Mouse (Mus musculus) brain, embryonic 14.5 days (tissue): Measurements from ENCODE around the gene Optn. TPM values are rescaled to one million over a fixed set of nuclear protein-coding genes. Genes with fewer than 3 reads are reported as not detected.

Source experiments
- DNase-seq: peaks from one replicate; pipeline ENCODE4 v3.0.0-alpha.2; 2011; ENCODE audit warnings: low read depth
- CTCF ChIP-seq: fragments of 200-500 bp; IDR thresholded peaks from 2 replicates; pipeline ENCODE4 v1.5.1; 2012; ENCODE audit warnings: inconsistent platforms, mild to moderate bottlenecking, moderate library complexity, borderline replicate concordance; ENCODE audit not compliant: insufficient read depth, insufficient read length; ENCODE audit errors: extremely low read depth
- POLR2A ChIP-seq: fragments of 200-500 bp; IDR thresholded peaks from 2 replicates; pipeline ENCODE4 v1.6.1; 2012; ENCODE audit warnings: mild to moderate bottlenecking, inconsistent platforms, borderline replicate concordance; ENCODE audit not compliant: poor library complexity, insufficient read depth, insufficient read length, severe bottlenecking; ENCODE audit errors: extremely low read depth
- polyA plus RNA-seq: library from polyadenylated mRNA; depleted of rRNA; stranded (reverse); fragments of >200 nt; gene quantifications from 2 replicates; pipeline ENCODE4 v1.2.3, GENCODE M21; 2012

Optn gene
- polyA plus RNA-seq, 1 experiment: 5.7 TPM

DNA sequence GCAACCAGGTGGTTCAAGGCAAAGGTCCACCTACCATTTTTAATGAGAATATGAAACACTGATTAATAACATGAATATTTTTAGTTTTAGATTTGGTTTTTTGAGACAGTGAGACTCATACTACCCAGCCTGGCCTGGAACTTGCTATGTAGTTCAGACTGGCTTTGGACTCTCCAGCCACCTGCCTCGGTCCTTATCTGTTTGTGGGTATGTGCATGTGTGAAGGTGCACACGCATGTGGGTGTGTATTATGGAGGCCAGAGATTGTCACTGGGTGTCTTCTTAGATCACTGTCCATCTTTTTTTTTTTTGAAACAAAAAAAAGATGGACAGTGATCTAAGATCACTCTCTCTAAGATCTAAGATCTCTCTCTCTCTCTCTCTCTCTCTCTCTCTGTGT, 13.3 kb downstream of the Optn start:
- no peak for TF ChIP-seq CTCF
- TF ChIP-seq POLR2A: no peak
- DNase-seq: no peak

DNA sequence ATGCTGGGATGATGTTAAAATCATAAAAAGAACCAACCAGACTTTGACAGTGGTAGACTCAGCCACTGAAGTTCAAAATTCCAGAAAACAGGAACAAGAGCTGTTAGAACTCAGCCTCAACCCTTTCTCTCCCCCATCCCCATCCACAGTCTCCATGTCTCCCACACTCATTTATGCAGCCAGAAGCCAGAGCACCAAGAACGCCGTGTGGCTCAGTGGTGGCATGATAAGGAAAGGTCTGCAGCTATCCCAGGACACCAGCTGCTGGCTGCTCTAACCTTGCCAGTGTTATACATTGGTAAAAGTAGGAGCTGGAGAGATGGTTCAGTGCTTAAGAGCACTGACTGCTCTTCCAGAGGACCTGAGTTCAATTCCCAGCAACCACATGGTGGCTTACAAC, 16.8 kb downstream of the Optn start:
- no peak for TF ChIP-seq CTCF
- TF ChIP-seq POLR2A: no peak
- DNase-seq: no peak

DNA sequence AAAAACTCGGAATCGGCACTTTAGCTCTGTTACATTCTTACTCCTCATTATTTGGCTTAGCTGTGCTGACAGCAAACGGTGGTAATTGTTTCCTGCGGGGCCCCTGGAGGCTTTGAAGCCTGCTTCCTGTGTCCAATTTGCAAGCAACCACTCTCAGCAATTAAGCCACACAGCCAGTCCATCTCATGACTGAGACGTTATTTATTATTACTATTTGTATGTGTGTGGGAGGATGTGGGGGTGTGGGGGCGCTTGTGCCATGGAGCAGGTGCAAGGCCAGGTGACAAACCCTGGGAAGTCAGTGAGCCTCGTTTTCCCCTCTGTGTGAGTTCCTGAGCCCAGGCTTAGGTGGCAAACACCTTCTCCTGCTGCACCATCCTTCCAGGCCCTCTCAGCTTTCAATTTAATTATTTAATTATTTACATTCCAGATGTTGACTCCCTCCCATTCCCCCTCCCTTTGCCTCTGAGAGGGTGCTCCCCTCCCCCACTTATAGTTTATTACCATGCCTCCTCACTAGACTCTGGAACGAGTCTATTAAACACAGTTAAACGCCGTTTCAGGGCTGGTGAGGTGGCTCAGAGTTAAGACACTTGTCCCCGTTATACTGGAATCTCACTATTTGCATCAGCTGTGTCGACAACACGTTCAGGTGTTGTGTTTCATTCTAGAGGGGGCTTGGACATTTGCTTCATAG, 18.4 kb downstream of the Optn start:
- TF ChIP-seq POLR2A: no peak
- TF ChIP-seq CTCF: no peak
- DNase-seq: peak; percentile 73

DNA sequence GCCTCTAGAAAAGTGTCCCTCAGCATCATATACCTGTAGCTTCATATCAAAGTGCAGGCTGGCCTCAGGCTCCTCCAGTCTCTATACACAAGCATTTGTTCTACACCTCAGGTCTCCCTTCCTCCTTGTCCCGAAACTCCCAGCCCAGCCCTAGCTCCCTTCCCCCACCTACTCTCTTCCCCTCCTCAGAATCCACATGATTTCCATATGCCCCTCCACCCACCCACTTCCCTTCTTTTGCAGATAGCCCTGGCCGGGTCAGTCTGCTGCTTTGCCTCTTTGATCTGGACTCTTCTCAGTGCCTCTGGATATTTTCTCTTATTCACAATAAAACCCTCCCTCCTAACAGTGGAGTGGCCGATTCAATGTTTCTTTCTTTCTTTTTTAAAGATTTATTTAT, 19.5 kb downstream of the Optn start:
- DNase-seq: no peak
- TF ChIP-seq POLR2A (no peak), CTCF (no peak)

DNA sequence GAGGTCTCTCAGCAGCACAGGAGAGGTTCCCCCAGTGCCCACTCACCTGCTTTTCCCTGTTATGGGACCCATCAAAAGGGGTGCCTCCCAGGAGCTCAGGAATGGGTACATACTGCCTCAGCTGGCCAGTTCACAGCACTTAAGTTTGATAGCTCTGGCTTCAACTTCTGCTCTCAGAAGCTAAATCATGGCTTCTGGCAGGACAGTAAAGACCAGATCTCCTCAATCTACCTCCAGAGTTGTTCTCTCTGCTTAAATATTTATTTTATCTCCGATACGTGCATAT, 20.4 kb downstream of the Optn start:
- DNase-seq: no peak
- TF ChIP-seq CTCF (no peak), POLR2A (no peak)

DNA sequence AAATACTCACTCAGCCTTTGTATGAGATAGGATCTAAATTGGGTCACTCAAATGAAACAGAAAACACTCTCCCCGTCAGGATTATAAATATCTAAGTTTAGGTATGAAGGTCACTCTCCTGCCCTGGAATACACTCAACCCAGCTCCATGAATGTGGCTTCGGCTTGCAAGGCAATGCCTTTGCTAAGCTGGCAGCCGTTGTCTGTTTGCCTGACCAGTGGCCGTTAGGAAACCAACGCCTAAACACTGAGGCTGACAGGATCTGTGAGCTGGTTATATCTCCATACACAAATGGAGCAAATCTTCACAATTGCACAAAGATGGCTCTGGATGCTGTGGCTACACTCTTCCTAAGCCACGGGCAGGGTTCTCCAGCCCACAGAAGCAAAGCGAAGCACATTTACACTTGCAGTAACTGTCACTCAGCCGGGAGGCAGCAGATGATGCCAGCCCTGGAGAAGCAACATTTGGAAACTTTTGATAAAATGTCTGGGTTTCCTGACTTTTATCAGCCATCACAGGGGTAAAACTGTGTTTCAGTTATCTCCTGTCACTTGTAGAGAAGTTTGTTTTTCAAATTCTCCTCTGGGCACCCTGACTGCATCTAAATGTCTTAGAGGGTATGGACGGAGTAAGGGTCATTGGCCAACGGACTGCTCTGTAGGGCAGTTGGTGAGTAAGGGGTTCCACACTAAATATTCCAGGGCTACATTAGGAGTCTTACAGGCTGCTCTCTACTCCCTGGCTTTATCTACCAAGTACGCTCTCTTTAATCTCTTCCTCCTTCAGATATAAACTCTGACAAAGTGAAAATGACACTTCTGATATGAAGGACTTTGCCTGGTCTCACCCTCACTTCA, 21.0 kb downstream of the Optn start:
- no peak for DNase-seq
- no peak for TF ChIP-seq POLR2A
- TF ChIP-seq CTCF: no peak

DNA sequence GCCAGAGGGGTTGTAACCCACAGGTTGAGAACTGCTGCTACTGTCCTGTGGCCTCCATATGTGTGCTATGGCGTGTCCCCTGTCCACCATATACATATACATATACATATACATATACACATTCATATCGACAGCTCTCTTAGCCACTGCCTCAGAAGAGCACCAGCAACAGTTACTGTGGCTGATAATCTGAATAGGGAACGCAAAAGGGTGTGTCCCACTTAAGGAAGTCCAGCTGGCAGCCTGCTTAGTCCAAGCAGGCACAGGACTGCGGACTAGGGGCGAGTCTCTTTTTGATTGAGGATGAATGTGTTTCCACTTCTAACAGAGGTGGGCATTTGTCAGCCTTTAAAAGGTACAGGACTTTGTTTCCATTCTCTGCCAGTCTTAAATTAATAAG, 22.0 kb downstream of the Optn start:
- no peak for DNase-seq
- TF ChIP-seq CTCF (no peak), POLR2A (no peak)

DNA sequence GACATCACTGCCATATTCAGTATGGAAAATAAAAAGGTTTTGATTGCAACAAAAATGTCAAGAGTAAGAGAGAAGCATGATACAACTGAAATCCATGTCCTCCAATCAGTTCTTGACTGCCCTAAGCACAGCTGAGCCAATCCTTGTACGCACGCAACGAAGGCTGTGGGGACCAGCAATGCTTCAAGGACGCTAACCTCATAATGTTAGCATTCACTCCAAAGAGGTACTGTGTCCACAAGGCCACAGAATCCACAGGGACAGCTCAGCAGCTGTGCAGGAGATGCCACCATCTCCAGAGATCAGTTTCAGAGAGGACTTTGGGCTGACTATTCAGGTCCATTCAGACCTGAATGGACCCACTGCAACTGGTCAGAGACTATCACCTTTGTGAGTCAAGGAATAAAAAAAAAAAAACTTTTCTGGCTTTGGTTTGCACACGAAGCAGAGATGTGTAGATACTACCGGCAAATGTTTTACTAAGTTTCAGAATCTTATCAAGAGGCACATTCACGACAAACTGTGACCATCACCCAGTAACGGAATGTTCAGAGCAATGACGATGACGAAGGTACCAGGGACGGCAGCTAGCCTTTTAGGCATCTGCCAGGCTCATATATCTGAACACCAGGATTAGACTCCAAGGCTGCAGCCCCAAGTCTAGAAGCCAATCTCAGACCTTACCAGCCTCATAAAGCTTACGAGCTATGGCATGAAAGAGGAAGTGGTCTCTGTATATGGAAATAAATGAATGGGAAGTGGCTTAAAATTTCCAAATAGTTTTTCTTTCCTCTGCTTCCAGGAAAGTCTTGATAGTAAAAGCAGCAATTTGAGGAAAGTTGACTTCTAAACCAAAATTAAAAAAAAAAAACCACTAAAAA, 23.3 kb downstream of the Optn start:
- no peak for DNase-seq
- TF ChIP-seq POLR2A: no peak
- no peak for TF ChIP-seq CTCF

DNA sequence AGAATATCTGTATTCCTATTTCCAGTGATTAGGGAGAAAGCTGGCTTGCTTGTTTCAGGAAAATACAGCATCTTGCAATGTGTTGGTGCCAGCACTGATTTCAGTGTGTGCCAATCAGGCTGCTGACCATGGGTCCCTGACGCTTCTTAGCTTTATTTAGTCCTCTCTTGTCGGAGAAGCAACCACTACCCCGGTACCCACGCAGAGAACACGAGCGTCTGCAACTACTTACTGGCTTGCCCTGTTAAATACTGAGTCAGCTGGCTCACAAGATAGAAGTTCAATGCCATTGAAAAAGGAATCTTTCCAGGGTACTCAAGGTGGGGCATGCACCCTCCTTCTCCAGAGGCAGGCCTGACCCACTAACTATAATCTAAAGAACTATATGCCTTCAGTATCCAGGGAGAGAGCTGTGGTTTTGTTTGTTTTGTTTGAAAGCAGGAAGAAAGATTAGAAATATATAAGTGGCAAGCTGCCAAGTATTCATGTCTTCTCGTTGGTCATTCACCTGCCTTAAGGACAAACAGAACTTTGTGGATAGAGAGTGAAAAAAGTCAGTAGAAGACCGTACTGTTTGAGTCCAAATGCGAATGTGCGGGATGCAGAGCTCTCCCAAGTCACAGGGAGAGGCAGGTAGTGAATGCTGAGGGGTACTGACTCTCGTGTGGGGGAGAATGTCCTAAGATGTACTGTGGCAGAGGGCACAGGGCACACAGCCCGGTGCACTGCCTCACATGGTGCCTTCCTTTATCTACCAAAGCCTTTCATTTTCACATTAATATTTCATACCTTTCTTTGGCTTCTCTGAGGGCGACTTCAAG, 24.3 kb downstream of the Optn start:
- no peak for DNase-seq
- TF ChIP-seq POLR2A: no peak
- no peak for TF ChIP-seq CTCF

DNA sequence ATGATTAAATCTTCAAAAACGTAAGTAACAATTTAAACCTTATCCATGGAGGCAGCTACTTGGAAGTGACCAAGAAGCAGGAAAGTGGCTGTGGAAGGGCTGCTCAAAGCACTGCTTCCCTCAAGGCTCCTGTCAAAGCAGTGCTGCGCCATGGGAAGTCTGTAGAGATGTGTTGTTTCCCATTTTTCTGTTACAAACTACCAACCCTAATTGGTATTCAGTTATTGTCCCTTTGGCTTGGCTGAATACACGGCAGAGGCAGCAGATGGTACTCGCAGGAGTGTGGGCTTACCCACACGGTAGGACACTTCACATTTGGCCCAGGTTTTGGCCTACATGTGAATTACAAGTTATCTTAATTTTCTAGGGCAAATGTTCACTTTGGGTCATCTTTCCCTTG, 25.5 kb downstream of the Optn start:
- TF ChIP-seq POLR2A: no peak
- no peak for TF ChIP-seq CTCF
- peak; percentile 79 for DNase-seq
